Mouse (Mus musculus) kidney, adult 2 months (tissue): ENCODE data around the gene Saysd1. TPM values are rescaled to one million over a fixed set of nuclear protein-coding genes. Genes with fewer than 3 reads are reported as not detected.

Experiments
- polyA plus RNA-seq: library from polyadenylated mRNA; depleted of rRNA; stranded (reverse); fragments of >200 nt; gene quantifications from 2 replicates; pipeline ENCODE4 v1.2.3, GENCODE M21; 2012; rRNA removed

Saysd1 gene
- polyA plus RNA-seq, 1 experiment, result 11.4 TPM

Other genes with a start within 250 kb of the Saysd1 start
- gene Gng2, start 160.9 kb downstream of the Saysd1 start, polyA plus RNA-seq, result 6.6 and 9.0 TPM in 2 replicates
- 32.0 and 34.2 TPM in 2 replicates for gene Kcnk5, start 43.3 kb upstream of the Saysd1 start, polyA plus RNA-seq
- not detected in 2 replicates for gene Kcnk16, start 130.7 kb upstream of the Saysd1 start, polyA plus RNA-seq
- 22.4 and 25.4 TPM in 2 replicates for gene Nudt13, start 156.2 kb upstream of the Saysd1 start, polyA plus RNA-seq
- 21.4 and 22.7 TPM in 2 replicates for gene Ecd, start 209.6 kb upstream of the Saysd1 start, polyA plus RNA-seq
- 38.4 and 39.3 TPM in 2 replicates for gene Fam149b, start 209.6 kb upstream of the Saysd1 start, polyA plus RNA-seq